Mouse (Mus musculus) gastrocnemius, adult 2 months (tissue): ENCODE measurements around the gene Cyp4f18. TPM values are rescaled to one million over a fixed set of nuclear protein-coding genes. Genes with fewer than 3 reads are reported as not detected.

Experiments
- DNase-seq: peaks from one replicate; pipeline ENCODE4 v3.0.0; 2022
- H3K27ac ChIP-seq: fragments of 200-600 bp; 2 replicates; pipeline ENCODE4 v1.8.1; 2022; ENCODE audit warnings: mild to moderate bottlenecking
- H3K4me3 ChIP-seq: fragments of 200-600 bp; 2 replicates; pipeline ENCODE4 v1.8.1; 2022; ENCODE audit warnings: mild to moderate bottlenecking, moderate library complexity
- CTCF ChIP-seq: fragments of 200-600 bp; IDR thresholded peaks from 2 replicates; pipeline ENCODE4 v1.8.1; 2022; ENCODE audit warnings: antibody characterized with exemption, mild to moderate bottlenecking, moderate library complexity
- intact Hi-C: fragments of 180-260 bp; cut with DNase I; formaldehyde crosslinking; loops from one replicate; pipeline ENCODE4 v1.15.1; 2025
- total RNA-seq, 2 experiments: library from RNA; stranded (reverse); gene quantifications; 2 replicates each; pipeline ENCODE4 v1.2.3; 2021

Cyp4f18 gene
- total RNA-seq, 2 experiments from 2014 or later = 0.31 to 0.47 TPM

DNA sequence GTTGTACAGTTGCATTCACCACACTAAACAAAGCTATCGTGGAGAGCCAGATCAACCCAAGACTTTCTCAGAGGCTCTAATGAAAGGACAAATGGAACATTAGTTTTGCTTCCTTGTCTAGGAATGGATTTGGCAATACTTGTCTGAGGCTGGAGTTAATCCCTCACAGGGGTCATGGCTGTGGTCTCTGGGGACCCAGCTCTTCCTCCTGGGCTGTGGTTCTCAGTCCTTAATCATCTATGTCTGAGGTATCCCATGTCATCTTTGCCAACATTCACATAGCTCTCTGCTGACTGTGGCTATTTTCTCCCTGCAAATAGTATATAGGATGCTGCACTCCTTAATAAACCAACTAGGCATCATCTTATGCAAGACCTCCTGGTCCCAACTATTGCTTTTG lies 67.7 kb downstream of the Cyp4f18 start:
- Histone ChIP-seq H3K4me3 (no peak overlapping the region), H3K27ac (no peak overlapping the region)
- DNase-seq = no peak
- intact Hi-C loops = no loop called here
- no peak for TF ChIP-seq CTCF

DNA sequence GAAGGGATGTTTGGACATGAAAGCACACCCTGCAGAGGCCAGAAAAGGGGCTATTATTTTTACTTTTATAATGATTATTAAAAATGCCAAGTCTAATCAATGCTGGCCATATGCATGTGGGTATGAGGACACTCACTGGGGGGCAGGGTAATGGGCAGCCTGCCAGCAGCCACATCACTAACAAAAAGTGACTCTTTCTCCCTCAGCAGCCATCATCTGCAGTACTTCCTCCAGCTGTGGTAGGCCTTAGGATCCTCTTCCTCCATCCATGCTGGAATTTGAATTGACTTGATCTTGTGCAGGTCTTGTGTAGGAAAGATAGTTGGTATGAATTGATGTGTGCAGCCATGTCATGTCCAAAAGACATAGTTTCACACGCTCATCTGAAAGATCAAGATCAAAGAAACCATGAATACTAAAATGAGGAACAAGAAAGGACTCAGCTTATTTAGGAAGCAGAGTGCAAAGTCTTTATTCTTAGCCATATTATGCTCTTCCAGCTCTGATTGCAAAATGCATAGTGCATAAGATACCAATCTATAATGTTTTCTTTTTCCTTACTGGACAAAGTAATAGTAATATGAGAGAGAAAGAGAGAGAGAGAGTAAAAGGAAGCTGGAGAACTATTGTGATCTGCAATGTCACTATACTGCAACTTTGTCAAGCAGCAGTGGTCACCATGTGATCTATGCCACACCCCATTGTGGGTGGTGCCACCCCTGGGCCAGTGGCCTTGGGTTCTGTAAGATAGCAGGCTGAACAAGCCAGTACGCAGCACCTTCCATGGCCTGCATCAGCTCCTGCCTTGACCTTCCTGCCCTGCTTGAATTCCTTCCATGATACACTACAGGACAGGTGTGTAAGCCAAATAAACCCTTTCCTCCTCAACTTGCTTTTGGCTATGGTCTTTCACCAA lies 68.9 kb downstream of the Cyp4f18 start:
- intact Hi-C loops = no loop called here
- Histone ChIP-seq H3K4me3 (no peak overlapping the region), H3K27ac (no peak overlapping the region)
- no peak for TF ChIP-seq CTCF
- no peak for DNase-seq

Other genes starting within 250 kb of the Cyp4f18 start
- 1 to 10 TPM; 2.3 to 2.4 TPM for gene Zfp709, start 127.6 kb downstream of the Cyp4f18 start, total RNA-seq
- 1 to 10 TPM; 2.8 to 4.2 TPM for gene Zfp882, start 101.0 kb downstream of the Cyp4f18 start, total RNA-seq
- 10 to 100 TPM; 19.7 to 20.5 TPM for gene Zfp617, start 101.0 kb downstream of the Cyp4f18 start, total RNA-seq
- gene Zfp961, start 58.6 kb downstream of the Cyp4f18 start, total RNA-seq = 1 to 10 TPM; 2.7 to 5.4 TPM
- not detected for gene Olfr372, start 31.6 kb upstream of the Cyp4f18 start, total RNA-seq
- gene Olfr373, start 73.6 kb upstream of the Cyp4f18 start, total RNA-seq = not detected
- gene Olfr374, start 97.4 kb upstream of the Cyp4f18 start, total RNA-seq = not detected
- gene Tpm4, start 125.3 kb upstream of the Cyp4f18 start, total RNA-seq = 10 to 100 TPM; 22.2 to 44.0 TPM
- gene Rab8a, start 151.6 kb upstream of the Cyp4f18 start, total RNA-seq = 10 to 100 TPM; 10.4 to 11.4 TPM
- gene Hsh2d, start 180.0 kb upstream of the Cyp4f18 start, total RNA-seq = not detected
- not detected for gene Cib3, start 203.2 kb upstream of the Cyp4f18 start, total RNA-seq
- gene Gm11034, start 204.0 kb upstream of the Cyp4f18 start, total RNA-seq = not detected
- 1 to 10 TPM; 7.8 to 9.5 TPM for gene Fam32a, start 210.1 kb upstream of the Cyp4f18 start, total RNA-seq
- gene Ap1m1, start 230.4 kb upstream of the Cyp4f18 start, total RNA-seq = 10 to 100 TPM; 25.8 to 26.0 TPM